Mouse (Mus musculus): Measurements from ENCODE around the gene Otop2.

GRCm38 (mm10) chr11:115282295-115282694 lies 24.7 kb upstream of the Otop2 start:
- TF ChIP-seq GATA1 (IDR thresholded peaks at IDR 0.05; ENCODE audit: borderline replicate concordance, low read length), result no peak
- no peak for TF ChIP-seq FLI1 (IDR thresholded peaks at IDR 0.05; ENCODE audit: low read length)

Measured in megakaryocyte, embryonic 14.5 days (primary cell).